Mouse (Mus musculus): Measurements from ENCODE around the gene Ubap2l. TPM values are rescaled to one million over a fixed set of nuclear protein-coding genes. Genes with fewer than 3 reads are reported as not detected.

Ubap2l gene
- polyA plus RNA-seq, 1 experiment from 2014 or later = 132 TPM

GRCm38 (mm10) chr3:90076921-90077716, 24.7 kb upstream of the Ubap2l start:
- no peak overlapping the region for H3K27ac ChIP-seq (ENCODE audit: low read depth, low read length)
- no peak overlapping the region for H3K4me3 ChIP-seq (ENCODE audit: low read depth, low read length)
- no peaks in the 10 kb centered on the region for H3K9me3 ChIP-seq (replicated peaks; ENCODE audit: control insufficient read depth, low read length)
- WGBS = 9% methylated on average over 5 of the region's 5 CpGs
- H3K4me1 ChIP-seq (ENCODE audit: control insufficient read depth, insufficient read depth, low read length) = peaks cover 14% of the 10 kb centered on the region; the same call in 1 of the 2 replicates
- H3K4me2 ChIP-seq (ENCODE audit: low read length) = no peak overlapping the region
- H3K36me3 ChIP-seq (ENCODE audit: control insufficient read depth, insufficient read depth, low read length) = no peaks in the 10 kb centered on the region
- no peaks in the 10 kb centered on the region for H3K27me3 ChIP-seq (replicated peaks; ENCODE audit: control insufficient read depth, insufficient read depth, low read length)
- ATAC-seq (no peak), DNase-seq (ENCODE audit: low spot score) (peak; percentile 86)
- H3K9ac ChIP-seq (ENCODE audit: low read length) = no peak overlapping the region

- no peak within 1 kb of the TSS for H3K4me2 ChIP-seq (ENCODE audit: low read length)
- no peaks in the 10 kb centered on the region for H3K27me3 ChIP-seq (replicated peaks; ENCODE audit: control insufficient read depth, insufficient read depth, low read length)
- H3K36me3 ChIP-seq (ENCODE audit: control insufficient read depth, insufficient read depth, low read length) = no peaks in the 10 kb centered on the region
- ATAC-seq (no peak), DNase-seq (ENCODE audit: low spot score) (no peak)
- H3K9ac ChIP-seq (ENCODE audit: low read length) = no peak within 1 kb of the TSS
- peaks cover 4% of the 10 kb centered on the region; the same call in 1 of the 2 replicates for H3K4me1 ChIP-seq (ENCODE audit: control insufficient read depth, insufficient read depth, low read length)
- no peak within 1 kb of the TSS for H3K27ac ChIP-seq (ENCODE audit: low read depth, low read length)
- H3K9me3 ChIP-seq (replicated peaks; ENCODE audit: control insufficient read depth, low read length) = no peaks in the 10 kb centered on the region
- 74% methylated on average over 4 of the region's 4 CpGs for WGBS
- no peak within 1 kb of the TSS for H3K4me3 ChIP-seq (ENCODE audit: low read depth, low read length)
Measured at GRCm38 (mm10) chr3:90072294-90072693, 19.9 kb upstream of the Ubap2l start, which contains the start of gene Tpm3. Gene Tpm3 (plus strand): TSS chr3:90072649.

- 81% methylated on average over 7 of the region's 7 CpGs for WGBS
- DNase-seq (ENCODE audit: low spot score) (no peak), ATAC-seq (no peak)
- H3K36me3 ChIP-seq (ENCODE audit: control insufficient read depth, insufficient read depth, low read length) = peaks cover 12% of the 10 kb centered on the region; the same call in 1 of the 2 replicates
- H3K27ac ChIP-seq (ENCODE audit: low read depth, low read length) = no peak overlapping the region
- no peak overlapping the region for H3K9ac ChIP-seq (ENCODE audit: low read length)
- no peaks in the 10 kb centered on the region for H3K4me1 ChIP-seq (ENCODE audit: control insufficient read depth, insufficient read depth, low read length)
- no peak overlapping the region for H3K4me3 ChIP-seq (ENCODE audit: low read depth, low read length)
- H3K27me3 ChIP-seq (replicated peaks; ENCODE audit: control insufficient read depth, insufficient read depth, low read length) = no peaks in the 10 kb centered on the region
- no peaks in the 10 kb centered on the region for H3K9me3 ChIP-seq (replicated peaks; ENCODE audit: control insufficient read depth, low read length)
- no peak overlapping the region for H3K4me2 ChIP-seq (ENCODE audit: low read length)
Measured at GRCm38 (mm10) chr3:90069688-90070087, 17.3 kb upstream of the Ubap2l start.

- Histone ChIP-seq H3K36me3 (ENCODE audit: control insufficient read depth, insufficient read depth, low read length) (peaks cover 28% of the 10 kb centered on the region), H3K4me2 (ENCODE audit: low read length) (no peak overlapping the region), H3K27me3 (replicated peaks; ENCODE audit: control insufficient read depth, insufficient read depth, low read length) (no peaks in the 10 kb centered on the region), H3K27ac (ENCODE audit: low read depth, low read length) (no peak overlapping the region), H3K4me3 (ENCODE audit: low read depth, low read length) (no peak overlapping the region), H3K9me3 (replicated peaks; ENCODE audit: control insufficient read depth, low read length) (no peaks in the 10 kb centered on the region), H3K9ac (ENCODE audit: low read length) (no peak overlapping the region), H3K4me1 (ENCODE audit: control insufficient read depth, insufficient read depth, low read length) (no peaks in the 10 kb centered on the region)
- 92% methylated on average over 4 of the region's 4 CpGs for WGBS
- ATAC-seq (no peak), DNase-seq (ENCODE audit: low spot score) (no peak)
Measured at GRCm38 (mm10) chr3:90067851-90068250, 15.4 kb upstream of the Ubap2l start.

- H3K27ac ChIP-seq (ENCODE audit: low read depth, low read length) = no peak overlapping the region
- ATAC-seq (0 out of 2 replicates have a peak, but pooled peaks have one; percentile 23), DNase-seq (ENCODE audit: low spot score) (peak; percentile 57)
- H3K9me3 ChIP-seq (replicated peaks; ENCODE audit: control insufficient read depth, low read length) = no peaks in the 10 kb centered on the region
- H3K9ac ChIP-seq (ENCODE audit: low read length) = no peak overlapping the region
- H3K27me3 ChIP-seq (replicated peaks; ENCODE audit: control insufficient read depth, insufficient read depth, low read length) = no peaks in the 10 kb centered on the region
- H3K36me3 ChIP-seq (ENCODE audit: control insufficient read depth, insufficient read depth, low read length) = peaks cover 50% of the 10 kb centered on the region
- no peaks in the 10 kb centered on the region for H3K4me1 ChIP-seq (ENCODE audit: control insufficient read depth, insufficient read depth, low read length)
- H3K4me3 ChIP-seq (ENCODE audit: low read depth, low read length) = no peak overlapping the region
- 61% methylated on average over 3 of the region's 3 CpGs for WGBS
- H3K4me2 ChIP-seq (ENCODE audit: low read length) = no peak overlapping the region
Measured at GRCm38 (mm10) chr3:90065553-90065952, 13.1 kb upstream of the Ubap2l start.

GRCm38 (mm10) chr3:90064383-90064782, 12.0 kb upstream of the Ubap2l start:
- Histone ChIP-seq H3K9me3 (replicated peaks; ENCODE audit: control insufficient read depth, low read length) (no peaks in the 10 kb centered on the region), H3K27me3 (replicated peaks; ENCODE audit: control insufficient read depth, insufficient read depth, low read length) (no peaks in the 10 kb centered on the region), H3K27ac (ENCODE audit: low read depth, low read length) (no peak overlapping the region), H3K4me1 (ENCODE audit: control insufficient read depth, insufficient read depth, low read length) (no peaks in the 10 kb centered on the region), H3K9ac (ENCODE audit: low read length) (no peak overlapping the region), H3K4me3 (ENCODE audit: low read depth, low read length) (no peak overlapping the region), H3K36me3 (ENCODE audit: control insufficient read depth, insufficient read depth, low read length) (peaks cover 60% of the 10 kb centered on the region), H3K4me2 (ENCODE audit: low read length) (no peak overlapping the region)
- no peak for ATAC-seq
- DNase-seq (ENCODE audit: low spot score) = no peak
- 81% methylated on average over 3 of the region's 3 CpGs for WGBS

- H3K4me1 ChIP-seq (ENCODE audit: control insufficient read depth, insufficient read depth, low read length) = no peaks in the 10 kb centered on the region
- DNase-seq (ENCODE audit: low spot score) = no peak
- H3K9me3 ChIP-seq (replicated peaks; ENCODE audit: control insufficient read depth, low read length) = no peaks in the 10 kb centered on the region
- 74% methylated on average over 2 of the region's 2 CpGs for WGBS
- no peak overlapping the region for H3K4me2 ChIP-seq (ENCODE audit: low read length)
- no peak overlapping the region for H3K4me3 ChIP-seq (ENCODE audit: low read depth, low read length)
- no peaks in the 10 kb centered on the region for H3K27me3 ChIP-seq (replicated peaks; ENCODE audit: control insufficient read depth, insufficient read depth, low read length)
- no peak overlapping the region for H3K27ac ChIP-seq (ENCODE audit: low read depth, low read length)
- H3K9ac ChIP-seq (ENCODE audit: low read length) = no peak overlapping the region
- peaks cover 70% of the 10 kb centered on the region for H3K36me3 ChIP-seq (ENCODE audit: control insufficient read depth, insufficient read depth, low read length)
- no peak for ATAC-seq
Measured at GRCm38 (mm10) chr3:90062539-90062938, 10.1 kb upstream of the Ubap2l start.

GRCm38 (mm10) chr3:90061549-90061948, 9.1 kb upstream of the Ubap2l start:
- Histone ChIP-seq H3K9me3 (replicated peaks; ENCODE audit: control insufficient read depth, low read length) (no peaks in the 10 kb centered on the region), H3K4me2 (ENCODE audit: low read length) (no peak overlapping the region), H3K4me1 (ENCODE audit: control insufficient read depth, insufficient read depth, low read length) (no peaks in the 10 kb centered on the region), H3K9ac (ENCODE audit: low read length) (no peak overlapping the region), H3K27ac (ENCODE audit: low read depth, low read length) (no peak overlapping the region), H3K27me3 (replicated peaks; ENCODE audit: control insufficient read depth, insufficient read depth, low read length) (no peaks in the 10 kb centered on the region), H3K36me3 (ENCODE audit: control insufficient read depth, insufficient read depth, low read length) (peaks cover 80% of the 10 kb centered on the region), H3K4me3 (ENCODE audit: low read depth, low read length) (no peak overlapping the region)
- ATAC-seq = no peak
- WGBS = 94% methylated on average over 6 of the region's 6 CpGs
- DNase-seq (ENCODE audit: low spot score) = no peak
